Mouse (Mus musculus) adrenal gland, adult (tissue): ENCODE data around the gene Hpcal1.

Source experiments
- DNase-seq, 2 experiments: peaks; one replicate each; pipeline ENCODE4 v3.0.0; 2022 to 2023; ENCODE audit warnings: low spot score in 1 of 2; ENCODE audit not compliant: inconsistent age in 2 of 2

Hpcal1 gene

DNA sequence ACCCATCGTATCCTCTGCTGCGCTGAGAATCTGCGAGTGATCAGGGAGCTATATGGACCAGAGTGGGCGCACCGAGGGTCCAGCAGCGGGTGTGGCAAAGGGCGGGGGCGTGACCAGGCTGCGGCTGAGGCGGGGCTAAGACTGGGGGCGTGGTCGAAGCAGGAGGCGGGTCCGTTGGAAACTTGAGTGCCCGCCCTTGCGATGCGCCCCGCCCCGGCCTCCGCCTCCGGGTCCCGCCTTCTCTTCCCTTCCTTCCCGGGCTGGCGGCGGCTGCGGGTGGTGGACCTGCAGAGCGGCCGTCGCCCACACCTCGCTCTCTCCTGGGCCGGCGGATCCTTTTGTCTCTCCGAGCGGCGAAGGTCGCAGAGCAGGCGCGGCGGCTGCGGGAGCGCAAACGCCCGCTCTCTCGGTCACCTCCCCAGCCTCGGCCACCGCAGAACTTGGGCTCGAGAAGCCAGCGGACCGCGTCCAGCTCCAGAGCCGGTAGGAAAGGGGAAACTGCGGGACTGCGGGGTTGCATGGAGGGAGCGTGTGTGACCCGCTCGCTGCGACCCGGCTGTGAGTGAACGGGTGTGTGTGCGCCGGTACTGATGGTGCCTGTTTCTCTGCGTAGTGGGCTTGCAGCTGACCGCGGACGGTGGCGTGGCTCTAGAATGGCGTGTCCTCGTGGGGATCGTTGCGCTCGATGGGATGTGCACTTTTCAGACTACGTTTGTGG lies at the start of gene Hpcal1:
Hpcal1 (plus strand) TSS at position 293 of the 718 bp plus-strand sequence.
- peak; percentile 96 to 99 for DNase-seq

DNA sequence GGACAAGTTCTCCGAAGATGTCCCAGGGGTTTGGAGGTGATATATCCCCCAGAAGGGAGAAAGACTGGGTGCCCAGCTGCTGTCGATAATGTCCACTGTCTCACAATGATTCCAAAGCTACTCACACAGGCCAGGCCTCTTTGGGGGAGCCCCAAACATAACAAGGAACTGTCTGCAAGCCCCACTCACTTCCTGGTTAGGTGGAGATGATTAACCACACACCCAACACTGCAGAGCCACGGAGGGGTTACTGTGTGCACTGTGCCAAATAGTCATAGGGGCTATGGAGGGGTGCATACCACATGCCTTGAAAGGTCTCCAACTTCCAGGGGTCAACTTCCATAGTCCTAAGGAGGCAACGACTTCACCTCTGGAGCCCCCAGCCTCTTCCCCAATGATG lies 49.4 kb upstream of the Hpcal1 start:
- no peak for DNase-seq

DNA sequence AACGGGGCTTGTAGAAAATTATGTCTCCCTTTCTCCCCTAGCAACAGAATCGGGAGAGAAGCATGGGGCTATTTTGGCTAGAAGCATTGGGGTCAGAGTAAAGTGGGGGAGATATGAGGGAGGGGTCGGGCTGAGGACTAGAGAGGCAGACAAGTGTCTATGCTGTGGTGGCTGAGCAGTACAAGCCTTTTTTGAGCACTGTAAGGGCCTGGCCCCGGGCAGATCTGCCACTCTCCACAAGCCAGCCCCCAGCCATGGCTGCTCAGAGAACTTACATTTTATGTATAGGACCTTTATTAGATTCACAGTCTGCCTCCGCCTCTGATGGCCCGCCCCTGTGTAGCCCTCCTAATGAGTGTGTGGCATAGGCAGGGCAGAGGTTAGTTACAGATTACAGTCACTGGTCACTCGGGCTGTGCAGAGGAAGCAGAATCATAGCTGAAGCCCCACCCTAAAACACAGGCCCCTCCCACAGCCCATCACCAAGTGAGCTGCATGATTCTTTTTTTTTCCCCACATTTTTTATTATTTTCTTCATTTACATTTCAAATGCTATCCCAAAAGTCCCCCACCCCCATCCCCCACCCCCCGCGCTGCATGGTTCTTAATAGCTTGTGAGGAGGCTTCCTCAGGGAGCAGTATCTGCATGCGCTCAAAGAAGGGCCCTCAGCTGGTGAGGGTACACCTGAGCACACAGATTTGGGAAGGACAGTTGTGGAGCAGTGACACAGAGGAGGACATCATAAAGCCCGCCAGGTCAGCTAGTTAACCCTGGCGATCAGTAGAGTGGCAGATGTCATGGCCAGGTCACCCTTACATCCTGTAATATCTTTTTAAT lies 46.1 kb upstream of the Hpcal1 start:
- no peak for DNase-seq

DNA sequence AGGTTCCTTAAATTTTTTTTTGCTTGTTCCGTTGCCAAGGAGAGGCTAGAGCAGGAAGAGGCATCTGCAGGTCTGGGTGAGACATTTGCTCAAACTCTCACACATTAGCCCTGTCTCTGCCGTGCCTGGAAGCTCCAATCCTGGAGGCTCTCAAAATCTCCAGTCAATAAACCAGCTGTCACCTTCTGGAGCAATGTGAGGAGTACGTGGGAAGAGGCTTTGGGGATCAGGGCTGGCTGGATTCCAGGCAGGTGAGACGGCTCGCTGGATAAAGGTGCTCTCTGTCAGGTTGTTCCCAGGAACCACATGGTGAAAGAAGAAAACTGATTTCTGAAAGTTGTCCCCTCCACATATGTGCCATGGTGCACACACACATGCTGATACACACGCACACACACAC lies 44.2 kb upstream of the Hpcal1 start:
- no peak for DNase-seq

DNA sequence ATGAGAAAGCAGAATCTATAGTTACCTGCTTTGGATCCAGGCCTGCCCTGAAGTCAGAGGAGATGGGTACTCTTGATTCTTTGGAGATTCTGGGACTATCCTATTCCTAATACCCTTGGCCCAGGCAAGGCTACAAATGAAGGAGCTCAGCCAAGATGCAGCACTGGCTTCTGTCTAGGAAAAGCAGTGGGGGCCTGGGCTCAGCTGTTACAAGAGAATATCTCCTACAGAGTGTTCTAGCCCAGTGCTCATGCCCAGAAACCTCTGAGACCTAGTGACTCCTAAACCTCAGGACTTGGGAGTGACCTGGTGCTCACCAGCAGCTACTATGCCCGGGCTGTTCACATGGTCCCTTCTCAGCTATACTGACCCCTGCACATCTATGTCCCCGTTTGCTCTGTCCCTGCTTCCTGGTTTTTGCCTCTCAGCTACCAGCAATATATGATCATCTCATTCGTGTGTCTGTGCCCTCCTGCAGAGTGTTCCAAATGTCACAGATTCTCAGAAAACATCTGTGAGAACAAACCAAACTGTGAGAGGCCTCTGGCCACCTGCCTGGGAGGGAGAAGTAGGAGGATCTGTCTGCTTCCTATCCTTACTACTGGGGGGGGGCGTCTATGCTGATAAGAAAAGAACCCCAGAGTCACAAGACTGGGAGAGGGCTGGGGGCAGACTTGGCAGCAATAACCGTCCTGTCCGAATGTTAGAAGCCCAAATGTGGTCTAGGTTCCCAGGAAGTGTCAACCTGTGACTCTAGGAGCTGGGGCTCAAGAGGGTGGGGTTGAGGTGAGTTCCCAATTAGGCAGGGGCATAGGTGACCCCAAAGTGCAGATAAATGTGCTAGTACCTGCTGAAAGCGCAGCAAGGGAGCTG lies 39.2 kb upstream of the Hpcal1 start:
- no peak for DNase-seq

DNA sequence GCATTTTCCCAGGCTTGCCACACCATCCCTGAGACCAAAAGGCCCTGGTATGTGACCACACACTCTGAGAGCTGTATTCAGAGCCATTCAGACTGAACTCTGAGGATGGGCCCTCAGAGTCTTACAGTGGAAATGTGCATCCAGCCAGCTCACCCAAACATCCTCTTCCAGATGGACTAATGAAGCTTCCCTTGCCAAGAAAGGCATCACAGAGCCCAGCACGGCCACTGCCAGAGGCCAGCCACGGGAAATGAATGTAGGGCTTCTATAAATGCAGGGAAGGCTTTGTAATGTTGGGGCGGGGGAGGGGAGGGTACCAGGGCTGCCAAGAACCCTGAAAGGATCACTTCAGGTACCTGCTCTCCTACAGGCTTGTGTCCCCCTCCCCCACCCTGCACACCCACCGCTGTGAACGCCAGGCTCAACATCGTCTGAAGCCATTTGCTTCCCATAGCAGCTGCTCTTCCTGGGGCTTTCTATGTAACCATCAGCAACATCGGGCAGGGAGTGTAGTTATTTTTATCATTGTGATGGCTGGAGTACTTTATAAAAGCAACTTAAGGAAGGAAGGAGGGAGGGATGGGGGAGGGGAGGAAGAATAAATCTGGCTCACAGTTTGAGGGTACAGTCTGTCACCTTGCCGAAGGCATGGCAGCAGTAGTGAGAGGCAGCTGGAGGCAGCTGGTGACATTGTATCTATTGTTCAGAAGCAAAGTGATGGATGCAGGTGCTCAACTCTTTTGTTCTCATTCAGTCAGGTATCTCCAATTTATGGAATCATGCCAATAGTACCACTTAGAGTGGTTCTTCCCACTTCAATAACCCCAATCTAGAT lies 38.2 kb upstream of the Hpcal1 start:
- no peak for DNase-seq

DNA sequence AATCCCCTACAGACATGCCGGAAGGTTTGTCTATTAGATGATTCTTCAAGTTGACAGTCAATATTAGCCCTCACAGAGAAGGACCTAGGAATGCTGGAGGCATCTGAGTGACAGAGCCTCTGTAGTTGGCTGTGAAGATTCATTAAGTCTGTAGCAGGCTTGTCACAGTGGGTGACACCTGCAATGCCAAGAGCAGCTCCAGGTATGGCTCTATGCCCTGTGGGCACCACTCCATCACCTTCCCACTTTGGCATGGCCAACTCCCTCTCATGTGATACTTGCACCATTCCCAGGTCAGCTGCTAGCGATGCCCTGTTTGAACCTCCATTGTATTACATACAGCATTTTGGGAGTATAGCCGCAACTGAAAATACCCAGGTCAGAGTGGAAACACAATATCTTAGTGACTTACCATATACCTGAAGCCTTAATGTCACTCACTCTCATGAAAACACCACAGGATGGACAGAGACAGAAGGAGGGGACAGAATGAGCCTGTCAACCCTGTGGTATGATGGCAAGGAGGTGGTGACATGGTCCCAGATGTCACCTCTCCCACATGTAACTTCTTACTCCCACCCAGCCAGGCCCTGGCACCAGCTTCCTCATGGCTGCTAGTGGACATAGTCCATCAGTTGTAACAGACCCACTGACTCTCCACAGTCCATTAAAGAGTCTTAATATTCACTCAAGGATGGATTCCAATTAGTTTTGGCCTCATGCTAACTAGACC lies 37.4 kb upstream of the Hpcal1 start:
- no peak for DNase-seq

DNA sequence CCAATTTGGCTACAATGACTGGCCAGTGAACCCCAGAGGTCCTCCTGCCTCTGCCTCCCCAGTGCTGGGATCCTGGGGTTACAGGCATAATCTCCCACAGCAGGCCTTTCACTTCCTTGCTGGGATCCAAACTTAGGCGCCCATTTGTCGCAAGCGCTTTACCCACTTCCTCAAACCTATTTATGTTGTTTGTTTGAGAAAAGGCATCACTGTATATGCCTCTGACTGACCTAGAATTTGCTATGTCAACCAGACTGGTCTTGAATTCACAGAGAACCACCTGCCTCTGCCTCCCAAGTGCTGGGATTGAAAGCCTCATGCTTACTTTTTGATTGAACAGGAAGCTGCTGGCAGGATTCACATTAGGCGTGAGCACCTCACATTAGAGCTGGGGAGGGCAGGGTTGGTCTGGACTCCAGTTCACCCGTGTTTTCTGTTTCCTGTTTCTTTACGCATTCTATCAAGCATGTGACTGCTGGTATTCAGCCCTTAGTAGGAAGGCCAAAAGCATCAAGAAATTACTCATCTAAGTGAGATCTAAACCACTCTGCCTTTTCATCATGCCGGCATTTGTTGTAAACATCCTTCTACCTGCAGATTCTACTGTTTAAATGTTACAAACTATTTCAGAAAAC lies 33.0 kb upstream of the Hpcal1 start:
- peak in 1 of 2 experiments; percentile 23 for DNase-seq

DNA sequence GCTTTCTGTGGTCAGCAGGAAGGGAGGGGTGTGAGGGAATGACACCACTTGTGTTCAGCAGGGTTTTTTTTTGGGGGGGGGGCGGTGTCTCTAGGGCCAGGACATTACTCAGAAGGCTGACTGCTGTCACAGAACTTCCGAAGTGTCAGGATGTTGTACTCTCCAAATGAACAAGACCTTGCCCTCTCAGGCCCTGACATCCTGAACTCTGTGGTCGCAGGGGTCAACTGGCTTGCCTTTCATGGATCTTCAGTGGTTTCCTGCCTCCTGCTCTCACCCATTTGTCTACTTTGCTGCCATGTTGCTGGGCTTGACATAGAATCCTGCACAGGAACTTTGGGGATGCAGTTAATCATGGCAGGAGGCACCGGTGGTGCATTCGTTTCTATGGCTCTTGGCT lies 32.1 kb upstream of the Hpcal1 start:
- DNase-seq, result peak in 1 of 2 experiments; percentile 25

DNA sequence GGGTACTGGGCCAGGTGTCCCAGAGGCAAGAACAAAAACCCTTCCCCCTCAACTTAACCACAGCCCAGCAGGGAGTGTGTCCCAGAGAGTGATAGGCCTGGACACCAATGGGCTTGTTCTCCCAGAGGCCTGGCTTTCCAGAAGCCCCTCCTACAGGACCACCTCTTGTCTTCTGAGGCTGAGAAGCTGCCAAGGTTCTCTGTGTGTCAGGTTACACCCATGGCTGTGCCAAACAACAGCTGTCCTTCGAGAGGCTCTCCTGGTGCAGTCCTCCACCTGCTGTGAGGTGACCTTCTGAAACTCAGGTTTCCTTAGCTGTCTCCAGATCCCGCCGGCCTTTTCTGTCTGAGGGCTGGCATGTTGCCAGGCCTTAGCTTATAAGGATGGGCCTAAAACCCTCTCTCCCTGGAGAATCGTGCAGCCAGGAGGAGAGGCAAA lies 29.2 kb upstream of the Hpcal1 start:
- peak; percentile 9 to 40 for DNase-seq

DNA sequence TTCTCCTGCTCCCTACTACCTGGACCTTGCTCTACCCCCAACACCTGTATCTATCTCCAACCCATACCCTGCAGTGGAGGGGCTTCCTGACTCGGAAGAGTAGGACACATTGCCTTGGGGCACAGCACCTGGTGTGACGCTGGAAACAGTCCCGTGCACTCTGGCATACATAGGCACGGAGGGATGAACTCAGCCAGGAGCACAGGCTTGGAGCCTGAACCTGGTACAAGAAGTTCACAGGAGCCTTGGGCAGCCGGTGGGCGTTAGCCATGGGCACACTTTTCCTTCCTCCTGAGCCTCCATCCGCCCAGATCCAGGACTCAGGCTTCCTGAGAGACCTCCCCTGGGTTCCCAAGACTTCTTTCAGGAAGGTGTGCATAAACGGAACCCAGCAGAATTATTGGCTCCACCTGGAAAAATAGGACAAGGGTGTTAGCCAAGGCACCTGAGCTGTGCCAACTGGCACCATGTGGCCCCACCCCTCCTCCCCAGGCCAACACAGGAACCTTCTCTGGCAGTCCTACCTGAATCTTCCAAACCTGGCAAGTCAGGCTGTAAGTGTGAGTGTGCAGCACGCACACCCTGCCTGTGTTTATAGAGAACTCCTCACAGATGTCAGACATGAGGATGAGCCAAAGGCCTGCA lies 26.5 kb upstream of the Hpcal1 start:
- DNase-seq, result no peak

DNA sequence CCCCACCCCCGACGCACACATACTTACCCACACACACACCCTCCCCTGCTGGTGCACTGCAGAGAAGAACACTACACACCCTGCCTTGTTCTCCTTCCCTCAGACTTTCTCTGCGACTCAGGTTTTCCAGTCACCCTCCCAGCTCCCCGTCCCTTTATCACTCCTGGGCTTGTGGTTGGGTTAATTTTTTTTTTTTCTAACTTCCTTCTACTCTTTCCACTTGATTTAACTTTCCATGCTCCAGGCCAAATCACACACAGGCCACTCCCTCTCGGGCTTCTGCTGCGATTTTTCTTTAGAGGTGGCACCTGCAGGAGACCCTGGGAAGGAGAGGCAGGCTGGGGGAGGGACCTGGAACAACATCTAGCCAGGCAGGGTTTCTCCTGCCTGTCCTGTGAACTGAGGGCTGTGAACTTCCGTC lies 24.7 kb upstream of the Hpcal1 start:
- DNase-seq, result no peak

DNA sequence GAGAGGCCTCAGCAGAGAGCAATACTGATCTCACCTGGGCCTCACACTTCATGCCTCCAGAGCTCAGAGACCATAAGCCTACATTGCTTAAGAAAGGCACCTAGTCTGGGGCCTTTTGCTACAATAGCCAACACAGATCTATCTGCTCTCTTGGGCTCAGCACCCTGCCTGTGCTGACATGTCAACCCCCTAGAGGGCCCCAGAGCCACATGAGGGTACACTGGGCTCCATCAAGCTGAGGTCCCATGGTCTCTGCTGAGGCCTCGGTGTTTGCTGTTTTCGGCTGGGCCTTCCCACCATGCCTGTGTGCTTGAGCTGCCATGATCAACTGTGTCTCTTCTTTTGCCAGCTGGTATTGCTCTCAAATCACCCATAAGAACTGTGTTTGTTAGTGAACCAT lies 24.0 kb upstream of the Hpcal1 start:
- DNase-seq, result peak; percentile 15 to 37

DNA sequence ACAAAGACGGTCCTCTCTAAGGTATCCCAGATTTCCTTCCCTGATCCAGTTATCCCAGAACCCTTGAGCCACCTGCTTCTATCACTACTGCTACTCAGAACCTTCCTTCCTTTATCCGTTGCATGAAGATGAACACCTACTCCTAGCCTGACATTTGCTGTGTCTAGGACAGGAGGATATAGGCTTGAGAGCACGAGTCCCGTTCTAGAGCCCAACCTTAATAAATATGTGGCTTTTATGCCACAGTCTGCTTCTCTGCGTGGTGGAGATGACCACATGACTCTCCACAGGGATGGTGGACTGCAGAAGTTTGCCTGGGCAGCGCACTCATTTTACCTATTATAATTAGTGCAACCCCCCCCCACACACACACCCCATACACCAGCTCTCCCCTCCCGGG lies 16.9 kb upstream of the Hpcal1 start:
- DNase-seq, result no peak

DNA sequence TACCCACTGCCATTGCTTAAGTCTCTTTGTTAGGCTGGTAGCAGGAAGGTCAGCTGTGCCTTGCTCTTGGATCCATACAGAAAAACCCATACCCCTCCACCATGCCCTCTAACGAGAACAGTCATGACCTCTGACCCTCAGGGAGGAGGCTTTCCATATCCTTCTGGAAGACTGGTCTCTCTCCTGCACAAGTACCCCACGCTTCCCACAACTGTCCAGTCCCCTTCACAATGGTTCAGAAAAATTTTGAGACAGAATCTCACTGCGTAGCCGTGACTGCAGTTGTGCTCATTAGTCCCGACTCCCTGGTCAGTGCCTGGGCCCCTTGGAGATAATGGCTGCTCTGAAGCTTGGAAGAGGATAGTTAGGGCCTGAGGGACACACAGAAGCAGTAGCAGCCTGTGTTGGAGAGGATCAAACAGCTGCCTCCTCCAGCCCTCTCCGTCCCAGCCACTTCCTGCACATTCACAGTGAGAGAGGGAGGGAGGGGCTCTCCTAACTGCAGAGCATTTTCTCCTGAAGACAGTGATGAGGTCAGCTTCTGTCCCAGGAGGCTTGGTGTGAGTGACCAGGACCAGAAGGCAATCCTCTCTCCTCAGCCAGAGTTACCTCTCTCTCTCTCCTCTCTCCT lies 16.4 kb upstream of the Hpcal1 start:
- no peak for DNase-seq

DNA sequence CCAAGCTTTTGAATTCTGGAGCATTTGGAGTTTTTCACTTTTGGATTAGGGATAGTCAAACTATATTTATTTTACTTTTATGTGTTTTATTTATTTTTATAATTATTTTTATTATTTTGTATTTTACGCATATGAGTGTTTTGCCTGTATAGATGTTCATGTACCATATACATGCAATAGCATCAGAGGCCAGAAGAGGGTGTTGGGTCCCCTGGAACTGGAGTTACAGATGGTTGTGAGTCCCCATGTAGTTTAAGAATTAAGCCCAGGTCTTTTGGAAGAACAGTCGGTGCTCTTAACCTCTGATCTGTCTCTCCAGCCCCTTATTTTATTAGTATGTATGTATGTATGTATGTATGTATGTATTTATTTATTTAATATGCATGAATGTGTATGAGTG lies 12.9 kb upstream of the Hpcal1 start:
- no peak for DNase-seq

DNA sequence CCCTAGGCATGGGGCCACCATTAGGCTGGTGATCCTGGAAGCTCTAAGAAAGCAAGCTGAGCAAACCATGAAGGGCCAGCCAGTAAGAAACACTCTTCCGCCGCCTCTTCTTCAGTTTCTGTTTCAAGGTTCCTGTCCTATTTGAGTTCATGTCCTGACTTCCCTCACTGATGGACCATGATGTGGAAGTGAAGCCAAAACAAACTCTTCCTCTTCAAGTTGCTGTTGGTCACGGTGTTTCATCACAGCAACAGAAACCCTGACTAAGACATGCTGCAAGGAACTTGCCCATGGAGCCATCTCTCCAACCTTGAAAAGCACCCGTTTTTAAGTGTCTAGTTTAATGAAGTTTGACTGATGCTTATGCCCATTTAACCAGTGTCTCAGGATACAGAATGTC lies 11.1 kb upstream of the Hpcal1 start:
- no peak for DNase-seq

DNA sequence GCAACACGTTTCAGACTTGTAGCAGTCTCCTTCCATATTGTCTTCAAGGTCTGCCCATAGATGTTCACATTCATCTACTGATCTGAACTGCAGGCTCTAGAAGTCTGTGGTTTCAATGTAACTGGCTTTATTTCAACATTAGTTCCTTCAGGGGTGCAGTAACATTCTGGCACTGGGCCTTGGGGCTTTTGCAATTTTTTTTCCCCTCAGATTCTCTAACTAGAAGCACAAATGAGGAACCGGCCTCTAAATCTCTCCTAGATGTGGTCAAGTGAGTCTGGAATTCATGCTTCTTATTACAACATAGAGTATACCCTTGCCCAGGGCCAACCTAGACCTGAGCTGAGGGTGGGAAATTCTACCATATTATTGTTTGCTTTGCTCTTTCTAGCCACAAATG lies 8.5 kb upstream of the Hpcal1 start:
- no peak for DNase-seq
